ENCODE assay signal across 9 mouse cellular contexts in genomic region chr8:105565401-105565881, GRCm38 (mm10). TPM values are rescaled to one million over a fixed set of nuclear protein-coding genes. Genes with fewer than 3 reads are reported as not detected.
A peak's percentile ranks its signal among the peaks of the same experiment; 100 is the strongest.
DNase-seq lines count a peak whose midpoint lies in the region; ATAC-seq and TF ChIP-seq lines count a peak whose summit lies in the region.
"Had no signal": no experiment of that assay in that cellular context is flagged by ENCODE, and none has a peak within 500 bp of the region (broad histone marks: within the 10 kb centered on the region; RNA-seq: fewer than 3 reads in every experiment).

No protein-coding gene starts in this region.

- peaks cover 25% of the 10 kb centered on the region for H3K4me1 ChIP-seq in kidney, embryonic 15.5 days
- H3K4me1 ChIP-seq in ES-Bruce4 (ENCODE audit: control insufficient read depth, insufficient read depth, low read length) = no peaks in the 10 kb centered on the region
- H3K4me1 ChIP-seq in embryonic facial prominence, embryonic 15.5 days = peaks cover 29% of the 10 kb centered on the region
- H3K4me1 ChIP-seq in intestine, embryonic 15.5 days (replicated peaks) = peaks cover 20% of the 10 kb centered on the region
- peaks cover 20% of the 10 kb centered on the region for H3K4me1 ChIP-seq in midbrain, embryonic 12.5 days

- no peak for TF ChIP-seq POLR2A in ES-Bruce4 (IDR thresholded peaks at IDR 0.05; ENCODE audit: insufficient read depth, low read length)

- 0 out of 2 replicates have a peak, but pooled peaks cover 7% of the 10 kb centered on the region for H3K27me3 ChIP-seq in kidney, embryonic 15.5 days
- H3K27me3 ChIP-seq in ES-Bruce4 (ENCODE audit: control insufficient read depth, insufficient read depth, low read length, poor library complexity, severe bottlenecking) = no peaks in the 10 kb centered on the region
- H3K27me3 ChIP-seq in embryonic facial prominence, embryonic 15.5 days = no peaks in the 10 kb centered on the region
- no peaks in the 10 kb centered on the region for H3K27me3 ChIP-seq in intestine, embryonic 15.5 days (replicated peaks)
- H3K27me3 ChIP-seq in midbrain, embryonic 12.5 days = peaks cover 9% of the 10 kb centered on the region; the same call in 1 of the 2 replicates

- peak overlapping the region; percentile 88 for H3K27ac ChIP-seq in kidney, embryonic 15.5 days
- no peak overlapping the region for H3K27ac ChIP-seq in ES-Bruce4 (ENCODE audit: insufficient read depth, low read length)
- peak overlapping the region; percentile 84 for H3K27ac ChIP-seq in embryonic facial prominence, embryonic 15.5 days (replicated peaks)
- peak overlapping the region; percentile 70 for H3K27ac ChIP-seq in intestine, embryonic 15.5 days
- H3K27ac ChIP-seq in midbrain, embryonic 12.5 days (replicated peaks) = peak overlapping the region; percentile 77

- TF ChIP-seq CTCF in ES-Bruce4 (IDR thresholded peaks at IDR 0.05; ENCODE audit: low read depth, low read length) = no peak

- H3K4me3 ChIP-seq in kidney, embryonic 15.5 days (replicated peaks) = peak overlapping the region; percentile 93
- H3K4me3 ChIP-seq in ES-Bruce4 (ENCODE audit: low read depth, low read length) = peak overlapping the region; percentile 73
- peak overlapping the region; percentile 91 for H3K4me3 ChIP-seq in embryonic facial prominence, embryonic 15.5 days (replicated peaks)
- H3K4me3 ChIP-seq in intestine, embryonic 15.5 days (replicated peaks) = peak overlapping the region; percentile 95
- peak overlapping the region; percentile 78 for H3K4me3 ChIP-seq in midbrain, embryonic 12.5 days

- 0 out of 2 replicates have a peak, but pooled peaks have one; percentile 2 for TF ChIP-seq EP300 in ES-Bruce4 (IDR thresholded peaks at IDR 0.05; ENCODE audit: insufficient read depth, low read depth, low read length)

- H3K9me3 ChIP-seq in kidney, embryonic 15.5 days (replicated peaks) = no peaks in the 10 kb centered on the region
- H3K9me3 ChIP-seq in ES-Bruce4 (replicated peaks; ENCODE audit: control insufficient read depth, insufficient read depth, low read length, poor library complexity, severe bottlenecking) = no peaks in the 10 kb centered on the region
- H3K9me3 ChIP-seq in embryonic facial prominence, embryonic 15.5 days (replicated peaks) = no peaks in the 10 kb centered on the region
- H3K9me3 ChIP-seq in intestine, embryonic 15.5 days = no peaks in the 10 kb centered on the region
- H3K9me3 ChIP-seq in midbrain, embryonic 12.5 days = no peaks in the 10 kb centered on the region

- H3K36me3 ChIP-seq in kidney, embryonic 15.5 days = peaks cover 13% of the 10 kb centered on the region
- no peaks in the 10 kb centered on the region; the same call in 1 of the 2 replicates for H3K36me3 ChIP-seq in ES-Bruce4 (ENCODE audit: control insufficient read depth, insufficient read depth, low read length, poor library complexity, severe bottlenecking)
- H3K36me3 ChIP-seq in embryonic facial prominence, embryonic 15.5 days = no peaks in the 10 kb centered on the region; the same call in 1 of the 2 replicates
- H3K36me3 ChIP-seq in intestine, embryonic 15.5 days = no peaks in the 10 kb centered on the region
- H3K36me3 ChIP-seq in midbrain, embryonic 12.5 days = peaks cover 5% of the 10 kb centered on the region; the same call in 1 of the 2 replicates

- peak; percentile 80 for ATAC-seq in kidney, embryonic 15.5 days (replicated peaks; ENCODE audit: low FRiP score)
- peak; percentile 48 for ATAC-seq in embryonic facial prominence, embryonic 15.5 days (ENCODE audit: insufficient number of reproducible peaks, low FRiP score, low TSS enrichment, low read depth)
- peak; percentile 78 for ATAC-seq in intestine, embryonic 15.5 days
- peak; percentile 80 for ATAC-seq in midbrain, embryonic 12.5 days (ENCODE audit: low FRiP score, low read depth)

- no peak for DNase-seq in kidney, adult 11 months
- no peak for DNase-seq in gastrocnemius, postnatal 10 days
- no peak for DNase-seq in thymus, postnatal 25 days

- under 1% methylated on average over 31 of the region's 31 CpGs for WGBS in kidney, embryonic 15.5 days
- under 1% methylated on average over 31 of the region's 31 CpGs for WGBS in embryonic facial prominence, embryonic 15.5 days
- WGBS in intestine, embryonic 15.5 days = under 1% methylated on average over 31 of the region's 31 CpGs
- 1% methylated on average over 31 of the region's 31 CpGs for WGBS in midbrain, embryonic 12.5 days

- H3K4me2 ChIP-seq in kidney, embryonic 15.5 days = peak overlapping the region; percentile 80
- peak overlapping the region; percentile 83 for H3K4me2 ChIP-seq in embryonic facial prominence, embryonic 15.5 days (replicated peaks)
- H3K4me2 ChIP-seq in intestine, embryonic 15.5 days (replicated peaks) = peak overlapping the region; percentile 83
- peak overlapping the region; percentile 85 for H3K4me2 ChIP-seq in midbrain, embryonic 12.5 days (replicated peaks)

- peak overlapping the region; percentile 89 for H3K9ac ChIP-seq in kidney, embryonic 15.5 days
- peak overlapping the region; percentile 70 for H3K9ac ChIP-seq in ES-Bruce4 (ENCODE audit: low read depth, poor library complexity, severe bottlenecking)
- peak overlapping the region; percentile 84 for H3K9ac ChIP-seq in embryonic facial prominence, embryonic 15.5 days
- peak overlapping the region; percentile 77 for H3K9ac ChIP-seq in intestine, embryonic 15.5 days
- peak overlapping the region; percentile 80 for H3K9ac ChIP-seq in midbrain, embryonic 12.5 days (replicated peaks)

RNA-seq across cellular contexts. Expression of gene Atp6v0d1, which starts 0.4 kb away (rescaled TPM):
- polyA plus RNA-seq in kidney, embryonic 15.5 days (2015; fragmentation: Nextera tagmentation; extraction: Ambion mirVana) = 85.8 and 88.3 TPM in 2 replicates
- 78.4 and 86.5 TPM in 2 replicates for polyA plus RNA-seq in ES-Bruce4 (2011; ENCODE audit: insufficient read depth, insufficient read length, low read depth, missing spikeins)
- 99.7 and 104 TPM in 2 replicates for polyA plus RNA-seq in embryonic facial prominence, embryonic 15.5 days (2015; fragmentation: Nextera tagmentation; extraction: Ambion mirVana)
- 78.2 and 89.4 TPM in 2 replicates for polyA plus RNA-seq in intestine, embryonic 15.5 days (2015; fragmentation: Nextera tagmentation; extraction: Ambion mirVana)
- polyA plus RNA-seq in midbrain, embryonic 12.5 days (2016; fragmentation: Nextera tagmentation; extraction: Ambion mirVana) = 107 and 110 TPM in 2 replicates
- 10 to 100 TPM; 49.3 to 54.2 TPM for total RNA-seq in gastrocnemius, postnatal 10 days (2021)

RNA-seq across cellular contexts. Expression of gene Ripor1, which starts 39.6 kb away (rescaled TPM):
- polyA plus RNA-seq in kidney, embryonic 15.5 days (2015; fragmentation: Nextera tagmentation; extraction: Ambion mirVana) = 33.3 and 39.5 TPM in 2 replicates
- 26.5 and 27.5 TPM in 2 replicates for polyA plus RNA-seq in ES-Bruce4 (2011; ENCODE audit: insufficient read depth, insufficient read length, low read depth, missing spikeins)
- polyA plus RNA-seq in embryonic facial prominence, embryonic 15.5 days (2015; fragmentation: Nextera tagmentation; extraction: Ambion mirVana) = 21.6 and 24.9 TPM in 2 replicates
- polyA plus RNA-seq in intestine, embryonic 15.5 days (2015; fragmentation: Nextera tagmentation; extraction: Ambion mirVana) = 18.4 and 18.5 TPM in 2 replicates
- polyA plus RNA-seq in midbrain, embryonic 12.5 days (2016; fragmentation: Nextera tagmentation; extraction: Ambion mirVana) = 19.5 and 21.7 TPM in 2 replicates
- 10 to 100 TPM; 20.7 to 26.9 TPM for total RNA-seq in gastrocnemius, postnatal 10 days (2021)

RNA-seq across cellular contexts. Expression of gene Hsd11b2, which starts 46.9 kb away (rescaled TPM):
- polyA plus RNA-seq in kidney, embryonic 15.5 days (2015; fragmentation: Nextera tagmentation; extraction: Ambion mirVana) = 30.0 and 35.6 TPM in 2 replicates
- polyA plus RNA-seq in ES-Bruce4 (2011; ENCODE audit: insufficient read depth, insufficient read length, low read depth, missing spikeins) = 0.54 and 0.61 TPM in 2 replicates
- polyA plus RNA-seq in embryonic facial prominence, embryonic 15.5 days (2015; fragmentation: Nextera tagmentation; extraction: Ambion mirVana) = 1.4 TPM in 2 replicates
- 2.7 and 3.0 TPM in 2 replicates for polyA plus RNA-seq in intestine, embryonic 15.5 days (2015; fragmentation: Nextera tagmentation; extraction: Ambion mirVana)
- 20.1 and 23.5 TPM in 2 replicates for polyA plus RNA-seq in midbrain, embryonic 12.5 days (2016; fragmentation: Nextera tagmentation; extraction: Ambion mirVana)
- 1 to 10 TPM; 4.4 to 4.5 TPM for total RNA-seq in gastrocnemius, postnatal 10 days (2021)
- total RNA-seq: neutrophil, adult 5-6 weeks had no signal
